Mouse (Mus musculus): ENCODE measurements around the gene Atxn2.

- TF ChIP-seq CTCF (IDR thresholded peaks at IDR 0.05; ENCODE audit: insufficient read depth, low read depth, low read length) (no peak), POLR2A (IDR thresholded peaks at IDR 0.05; ENCODE audit: insufficient read depth, low read depth, low read length) (no peak)
Measured at GRCm38 (mm10) chr5:121858427-121858826, 147.3 kb downstream of the Atxn2 start.
